Mouse (Mus musculus) left cerebral cortex, postnatal 25 days (tissue): ENCODE data around the gene Smagp. TPM values are rescaled to one million over a fixed set of nuclear protein-coding genes. Genes with fewer than 3 reads are reported as not detected.
"Not testable (repeated sequence)": the region's sequence is repeated elsewhere in the genome, so short reads cannot be mapped to it uniquely, and the experiment has no call there.

Experiments used
- DNase-seq, 2 experiments: peaks; one replicate each; pipeline ENCODE4 v3.0.0; 2022; ENCODE audit warnings: low spot score in 2 of 2, mixed read lengths in 1 of 2
- intact Hi-C: fragments of 180-260 bp; cut with DNase I; formaldehyde crosslinking; loops from one replicate; pipeline ENCODE4 v1.15.1; 2025
- total RNA-seq, 2 experiments: library from RNA; stranded (reverse); gene quantifications; 2 replicates each; pipeline ENCODE4 v1.2.3; 2021

Smagp gene
- total RNA-seq, 2 experiments from 2014 or later = 1.6 to 2.2 TPM

- DNase-seq = no peak
- intact Hi-C loops = no loop called here
These were observed 5.1 kb downstream of the Smagp start for GRCm38 (mm10) chr15:100631454-100632170.

GRCm38 (mm10) chr15:100630126-100630525 lies 6.6 kb downstream of the Smagp start:
- intact Hi-C loops = no loop called here
- no peak for DNase-seq

- intact Hi-C loops = no loop called here
- no peak for DNase-seq
These were observed 7.9 kb downstream of the Smagp start for GRCm38 (mm10) chr15:100628797-100629196.

GRCm38 (mm10) chr15:100627774-100628370 lies 8.9 kb downstream of the Smagp start:
- intact Hi-C loops = no loop called here
- DNase-seq = no peak

GRCm38 (mm10) chr15:100627287-100627686 lies 9.5 kb downstream of the Smagp start:
- intact Hi-C loops = no loop called here
- DNase-seq = no peak

- DNase-seq = no peak
- intact Hi-C loops = no loop called here
These were observed 12.3 kb downstream of the Smagp start for GRCm38 (mm10) chr15:100624435-100624834.

GRCm38 (mm10) chr15:100623754-100624153 lies 13.0 kb downstream of the Smagp start:
- no peak for DNase-seq
- intact Hi-C loops = no loop called here

GRCm38 (mm10) chr15:100622164-100622563 lies 14.6 kb downstream of the Smagp start:
- intact Hi-C loops = no loop called here
- DNase-seq = peak; percentile 47 to 84

- intact Hi-C loops = not testable (repeated sequence)
- peak in 1 of 2 experiments; percentile 24 for DNase-seq
These were observed 15.1 kb downstream of the Smagp start for GRCm38 (mm10) chr15:100621671-100622070.

- no peak for DNase-seq
- intact Hi-C loops = no loop called here
These were observed 17.5 kb downstream of the Smagp start for GRCm38 (mm10) chr15:100619200-100619599.

- intact Hi-C loops = no loop called here
- DNase-seq = no peak
These were observed 20.5 kb downstream of the Smagp start for GRCm38 (mm10) chr15:100616221-100616620.

GRCm38 (mm10) chr15:100615825-100616220 lies 20.9 kb downstream of the Smagp start:
- DNase-seq = peak; percentile 89 to 90
- intact Hi-C loops = loop anchor here (1.0 to 2.0 kb wide), 2 partner anchors 17 to 121 kb away; partner anchors contain the start of genes Csrnp2 and Pou6f1

- peak; percentile 99 for DNase-seq
- intact Hi-C loops = loop anchor here (1.0 to 2.0 kb wide), 2 partner anchors 16 to 120 kb away; partner anchors contain the start of genes Csrnp2 and Pou6f1
These were observed 21.5 kb downstream of the Smagp start, which contains the start of gene Dazap2 for GRCm38 (mm10) chr15:100614996-100615824. Gene Dazap2 (plus strand): TSS chr15:100615349.

GRCm38 (mm10) chr15:100614218-100614995 lies 22.3 kb downstream of the Smagp start:
- intact Hi-C loops = loop anchor here (2.0 kb wide), 1 partner anchor 120 kb away; the partner anchor contains the start of gene Csrnp2
- DNase-seq = no peak

GRCm38 (mm10) chr15:100613584-100613983 lies 23.2 kb downstream of the Smagp start:
- peak; percentile 74 to 80 for DNase-seq
- intact Hi-C loops = loop anchor here (1.0 kb wide), 1 partner anchor 62 kb away; no protein-coding TSS in a partner anchor

- DNase-seq = no peak
- intact Hi-C loops = no loop called here
These were observed 24.3 kb downstream of the Smagp start for GRCm38 (mm10) chr15:100612432-100612831.

GRCm38 (mm10) chr15:100611951-100612350 lies 24.8 kb downstream of the Smagp start:
- intact Hi-C loops = no loop called here
- no peak for DNase-seq

- intact Hi-C loops, DNase-seq: not testable (repeated sequence)
These were observed 30.1 kb downstream of the Smagp start for GRCm38 (mm10) chr15:100606677-100607076.

- intact Hi-C loops = loop anchor here (5.0 kb wide), 1 partner anchor 109 kb away; no protein-coding TSS in a partner anchor
These were observed 35.1 kb downstream of the Smagp start for GRCm38 (mm10) chr15:100601669-100602068.

More at GRCm38 (mm10) chr15:100601669-100602068, 35.1 kb downstream of the Smagp start:
- DNase-seq = no peak
